Mouse (Mus musculus): Measurements from ENCODE around the gene Kif5a. TPM values are rescaled to one million over a fixed set of nuclear protein-coding genes. Genes with fewer than 3 reads are reported as not detected.

Gene Kif5a
- polyA plus RNA-seq, 1 experiment from 2014 or later: 14.9 TPM

DNA sequence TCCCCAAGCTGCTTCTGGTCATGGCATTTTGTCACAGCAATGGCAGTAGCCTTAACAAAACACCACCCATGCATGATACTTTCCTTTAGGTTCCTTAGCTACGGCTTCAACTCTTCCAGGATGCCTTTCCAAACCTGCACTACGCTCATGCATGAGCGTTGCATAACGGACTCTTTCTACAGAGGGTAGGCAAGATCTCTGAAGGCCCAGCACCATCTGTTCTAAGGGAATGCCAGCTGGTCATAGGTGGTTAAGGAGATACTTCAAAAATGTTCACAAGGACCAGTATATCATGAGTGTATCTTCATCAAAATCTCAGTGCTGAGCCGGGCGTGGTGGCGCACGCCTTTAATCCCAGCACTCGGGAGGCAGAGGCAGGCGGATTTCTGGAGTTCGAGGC, 46.7 kb downstream of the Kif5a start:
- no peaks in the 10 kb centered on the region for H3K9me3 ChIP-seq (replicated peaks)
- H3K4me3 ChIP-seq: no peak overlapping the region
- H3K27ac ChIP-seq (replicated peaks): no peak overlapping the region
- H3K4me1 ChIP-seq: peaks cover 4% of the 10 kb centered on the region; the same call in 1 of the 2 replicates
- no peak for DNase-seq (ENCODE audit: low spot score)
- H3K27me3 ChIP-seq (ENCODE audit: low read depth, poor library complexity, severe bottlenecking): no peaks in the 10 kb centered on the region
- no peaks in the 10 kb centered on the region for H3K36me3 ChIP-seq
- 93% methylated on average over 11 of the region's 11 CpGs for WGBS

DNA sequence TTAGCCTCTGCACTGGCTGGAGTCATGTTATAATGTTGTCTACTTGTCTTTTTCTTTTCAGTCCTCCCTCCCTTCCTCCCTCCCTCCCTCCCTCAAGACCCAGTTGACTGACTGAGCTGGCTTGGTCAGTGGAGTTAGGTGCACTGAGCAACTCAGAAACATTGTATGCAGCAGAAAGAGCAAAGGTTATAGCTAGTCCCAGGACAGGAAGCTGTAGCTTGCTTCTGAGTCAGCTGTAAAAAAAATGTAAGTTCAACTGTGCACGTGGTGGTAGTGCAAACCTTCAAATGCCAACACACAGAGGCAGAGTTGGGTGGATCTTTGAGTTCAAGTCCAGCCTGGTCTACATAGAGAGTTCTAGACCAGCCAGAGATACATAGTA, 48.7 kb downstream of the Kif5a start:
- 67% methylated on average over 1 of the region's 1 CpGs for WGBS
- Histone ChIP-seq H3K36me3 (no peaks in the 10 kb centered on the region), H3K27ac (replicated peaks) (no peak overlapping the region), H3K27me3 (ENCODE audit: low read depth, poor library complexity, severe bottlenecking) (0 out of 2 replicates have a peak, but pooled peaks cover 3% of the 10 kb centered on the region), H3K9me3 (replicated peaks) (no peaks in the 10 kb centered on the region), H3K4me1 (peaks cover 22% of the 10 kb centered on the region), H3K4me3 (no peak overlapping the region)
- no peak for DNase-seq (ENCODE audit: low spot score)

DNA sequence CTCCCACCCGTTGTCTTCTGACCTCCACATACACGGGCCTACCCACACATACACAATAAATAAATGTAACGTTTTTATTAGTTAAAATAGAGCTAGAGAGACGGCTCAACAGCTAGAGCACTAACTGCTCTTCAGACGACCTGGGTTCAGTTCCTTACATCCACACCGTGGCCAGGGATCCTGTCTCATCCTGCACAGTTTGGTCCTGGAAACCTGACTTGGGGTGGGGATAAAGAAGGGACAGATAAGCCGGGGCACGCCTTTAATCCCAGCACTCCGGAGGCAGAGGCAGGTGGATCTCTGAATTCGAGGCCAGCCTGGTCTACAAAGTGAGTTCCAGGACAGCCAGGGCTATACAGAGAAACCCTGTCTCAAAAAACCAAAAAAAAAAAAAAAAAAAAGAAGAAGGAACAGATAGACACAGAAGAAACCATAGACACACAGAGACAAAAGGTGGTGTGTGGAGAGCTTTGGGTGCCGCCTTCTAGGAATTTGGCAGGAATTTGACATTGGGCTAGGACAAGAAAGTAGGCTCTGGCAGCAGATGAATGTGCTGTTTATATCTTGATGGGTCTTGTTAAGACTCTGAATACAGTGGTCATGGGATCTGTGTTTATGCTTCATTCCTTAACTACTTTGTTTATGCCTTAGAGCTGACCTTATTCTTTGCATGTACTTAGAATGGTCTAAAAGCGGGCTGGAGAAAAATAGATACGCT, 49.3 kb downstream of the Kif5a start:
- DNase-seq (ENCODE audit: low spot score): no peak
- Histone ChIP-seq H3K27me3 (ENCODE audit: low read depth, poor library complexity, severe bottlenecking) (0 out of 2 replicates have a peak, but pooled peaks cover 3% of the 10 kb centered on the region), H3K4me3 (no peak overlapping the region), H3K36me3 (no peaks in the 10 kb centered on the region), H3K4me1 (peaks cover 23% of the 10 kb centered on the region), H3K27ac (replicated peaks) (no peak overlapping the region), H3K9me3 (replicated peaks) (no peaks in the 10 kb centered on the region)
- 87% methylated on average over 13 of the region's 13 CpGs for WGBS

- peaks cover 6% of the 10 kb centered on the region for H3K36me3 ChIP-seq
- WGBS: 96% methylated on average over 8 of the region's 8 CpGs
- no peak for DNase-seq (ENCODE audit: low spot score)
These were observed 49.9 kb downstream of the Kif5a start for GRCm38 (mm10) chr10:127213272-127213671.

DNA sequence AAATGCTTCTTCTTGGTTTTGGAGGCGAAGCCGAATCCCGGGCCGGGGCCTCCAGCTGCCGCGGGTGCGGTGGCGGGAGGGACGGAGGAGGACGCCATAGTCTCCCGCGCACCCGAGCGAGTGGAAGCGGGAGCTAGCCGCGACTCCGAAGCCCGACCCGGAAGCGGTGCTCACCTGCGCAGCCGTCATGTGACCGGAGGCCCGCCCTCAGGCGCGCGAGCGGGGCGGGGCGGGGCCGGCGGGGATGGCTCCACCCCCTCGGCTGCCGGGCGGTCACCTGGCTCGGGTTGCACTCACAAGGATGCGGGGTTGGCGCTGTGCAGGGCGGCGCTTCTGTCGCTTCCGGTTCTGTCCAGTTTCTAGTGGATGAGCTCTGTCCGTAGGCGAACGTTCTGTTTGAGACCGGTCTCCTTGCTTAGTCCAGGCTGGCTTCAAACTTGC, 51.7 kb downstream of the Kif5a start, which contains the start of gene Pip4k2c:
Gene Pip4k2c (minus strand): TSS at position 172 of the 441 bp plus-strand sequence.
- Histone ChIP-seq H3K36me3 (peaks cover 24% of the 10 kb centered on the region), H3K9me3 (replicated peaks) (no peaks in the 10 kb centered on the region), H3K4me1 (peaks cover 23% of the 10 kb centered on the region), H3K27ac (replicated peaks) (peak within 1 kb of the TSS; percentile 87), H3K4me3 (peak within 1 kb of the TSS; percentile 96), H3K27me3 (ENCODE audit: low read depth, poor library complexity, severe bottlenecking) (0 out of 2 replicates have a peak, but pooled peaks cover 3% of the 10 kb centered on the region)
- DNase-seq (ENCODE audit: low spot score): peak; percentile 87
- under 1% methylated on average over 47 of the region's 47 CpGs for WGBS

More at GRCm38 (mm10) chr10:127213272-127213671, 49.9 kb downstream of the Kif5a start:
- Histone ChIP-seq H3K27me3 (ENCODE audit: low read depth, poor library complexity, severe bottlenecking) (0 out of 2 replicates have a peak, but pooled peaks cover 3% of the 10 kb centered on the region), H3K9me3 (replicated peaks) (no peaks in the 10 kb centered on the region), H3K4me1 (peaks cover 23% of the 10 kb centered on the region), H3K27ac (replicated peaks) (no peak overlapping the region), H3K4me3 (no peak overlapping the region)

GRCm38 (mm10) chr10:127210961-127211405, 52.2 kb downstream of the Kif5a start:
- peaks cover 29% of the 10 kb centered on the region for H3K36me3 ChIP-seq
- H3K4me3 ChIP-seq: peak overlapping the region; percentile 96
- H3K27ac ChIP-seq (replicated peaks): peak overlapping the region; percentile 87
- peaks cover 23% of the 10 kb centered on the region for H3K4me1 ChIP-seq
- 0 out of 2 replicates have a peak, but pooled peaks cover 3% of the 10 kb centered on the region for H3K27me3 ChIP-seq (ENCODE audit: low read depth, poor library complexity, severe bottlenecking)
- WGBS: under 1% methylated on average over 25 of the region's 25 CpGs
- DNase-seq (ENCODE audit: low spot score): no peak
- H3K9me3 ChIP-seq (replicated peaks): no peaks in the 10 kb centered on the region

- Histone ChIP-seq H3K27ac (replicated peaks) (no peak overlapping the region), H3K4me3 (peak overlapping the region; percentile 96), H3K9me3 (replicated peaks) (no peaks in the 10 kb centered on the region), H3K36me3 (peaks cover 38% of the 10 kb centered on the region), H3K4me1 (peaks cover 23% of the 10 kb centered on the region), H3K27me3 (ENCODE audit: low read depth, poor library complexity, severe bottlenecking) (0 out of 2 replicates have a peak, but pooled peaks cover 3% of the 10 kb centered on the region)
- no peak for DNase-seq (ENCODE audit: low spot score)
- 89% methylated on average over 13 of the region's 13 CpGs for WGBS
These were observed 53.1 kb downstream of the Kif5a start for GRCm38 (mm10) chr10:127209928-127210570.

- 0 out of 2 replicates have a peak, but pooled peaks cover 3% of the 10 kb centered on the region for H3K27me3 ChIP-seq (ENCODE audit: low read depth, poor library complexity, severe bottlenecking)
- H3K4me3 ChIP-seq: no peak overlapping the region
- no peak for DNase-seq (ENCODE audit: low spot score)
- no peak overlapping the region for H3K27ac ChIP-seq (replicated peaks)
- no peaks in the 10 kb centered on the region for H3K9me3 ChIP-seq (replicated peaks)
- 89% methylated on average over 4 of the region's 4 CpGs for WGBS
- H3K36me3 ChIP-seq: peaks cover 48% of the 10 kb centered on the region
- H3K4me1 ChIP-seq: peaks cover 23% of the 10 kb centered on the region
These were observed 54.2 kb downstream of the Kif5a start for GRCm38 (mm10) chr10:127208921-127209320.

- Histone ChIP-seq H3K27ac (replicated peaks) (no peak overlapping the region), H3K9me3 (replicated peaks) (no peaks in the 10 kb centered on the region), H3K36me3 (peaks cover 78% of the 10 kb centered on the region), H3K4me3 (no peak overlapping the region), H3K4me1 (peaks cover 9% of the 10 kb centered on the region), H3K27me3 (ENCODE audit: low read depth, poor library complexity, severe bottlenecking) (0 out of 2 replicates have a peak, but pooled peaks cover 3% of the 10 kb centered on the region)
- WGBS: 88% methylated on average over 10 of the region's 10 CpGs
- DNase-seq (ENCODE audit: low spot score): no peak
These were observed 57.8 kb downstream of the Kif5a start for GRCm38 (mm10) chr10:127205373-127205772.

DNA sequence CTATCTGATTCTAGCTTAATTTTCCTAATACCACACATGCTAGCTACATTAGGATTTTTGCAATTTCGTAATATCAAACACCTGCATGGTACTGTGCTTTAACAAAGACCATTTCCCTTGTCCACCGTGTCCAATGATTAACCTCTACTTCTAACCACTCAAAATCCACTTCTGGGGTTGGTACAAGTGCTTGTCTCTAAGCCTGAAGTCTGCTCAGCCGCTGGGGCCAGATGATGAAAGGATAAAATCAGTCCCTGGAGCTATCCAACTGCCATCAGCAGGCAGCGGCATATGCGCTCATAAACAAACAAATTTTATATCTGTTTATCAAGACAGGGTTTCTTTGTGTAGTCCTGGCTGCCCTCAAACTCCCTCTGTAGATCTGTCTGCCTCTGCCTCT, 58.6 kb downstream of the Kif5a start:
- no peak overlapping the region; the same call in 1 of the 2 replicates for H3K27ac ChIP-seq (replicated peaks)
- H3K4me1 ChIP-seq: peaks cover 3% of the 10 kb centered on the region; the same call in 1 of the 2 replicates
- no peak for DNase-seq (ENCODE audit: low spot score)
- H3K36me3 ChIP-seq: peaks cover 86% of the 10 kb centered on the region
- H3K27me3 ChIP-seq (ENCODE audit: low read depth, poor library complexity, severe bottlenecking): no peaks in the 10 kb centered on the region
- 86% methylated on average over 5 of the region's 5 CpGs for WGBS
- H3K4me3 ChIP-seq: no peak overlapping the region
- no peaks in the 10 kb centered on the region for H3K9me3 ChIP-seq (replicated peaks)

DNA sequence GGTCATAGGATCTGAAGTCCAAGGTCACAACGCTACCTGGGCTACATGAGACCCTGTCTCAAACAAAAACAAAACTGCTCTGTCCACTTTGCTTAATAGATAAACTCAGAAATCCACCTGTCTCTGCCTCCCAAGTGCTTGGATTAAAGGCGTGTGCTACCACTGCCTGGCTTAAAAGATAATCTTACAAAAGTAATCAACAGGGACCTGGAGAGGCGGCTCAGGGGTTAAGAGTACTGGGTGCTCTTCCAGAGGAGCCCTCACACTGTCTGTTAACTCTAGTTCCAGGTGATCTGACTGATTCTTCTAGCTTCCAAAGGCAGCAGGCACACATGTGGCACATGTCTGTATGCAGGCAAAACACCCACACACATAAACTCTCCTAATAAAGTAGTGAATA, 60.0 kb downstream of the Kif5a start:
- Histone ChIP-seq H3K27ac (replicated peaks) (no peak overlapping the region), H3K27me3 (ENCODE audit: low read depth, poor library complexity, severe bottlenecking) (no peaks in the 10 kb centered on the region), H3K36me3 (peaks cover 94% of the 10 kb centered on the region), H3K4me3 (no peak overlapping the region), H3K9me3 (replicated peaks) (no peaks in the 10 kb centered on the region), H3K4me1 (0 out of 2 replicates have a peak, but pooled peaks cover under 1% of the 10 kb centered on the region)
- DNase-seq (ENCODE audit: low spot score): no peak
- 84% methylated on average over 3 of the region's 3 CpGs for WGBS

DNA sequence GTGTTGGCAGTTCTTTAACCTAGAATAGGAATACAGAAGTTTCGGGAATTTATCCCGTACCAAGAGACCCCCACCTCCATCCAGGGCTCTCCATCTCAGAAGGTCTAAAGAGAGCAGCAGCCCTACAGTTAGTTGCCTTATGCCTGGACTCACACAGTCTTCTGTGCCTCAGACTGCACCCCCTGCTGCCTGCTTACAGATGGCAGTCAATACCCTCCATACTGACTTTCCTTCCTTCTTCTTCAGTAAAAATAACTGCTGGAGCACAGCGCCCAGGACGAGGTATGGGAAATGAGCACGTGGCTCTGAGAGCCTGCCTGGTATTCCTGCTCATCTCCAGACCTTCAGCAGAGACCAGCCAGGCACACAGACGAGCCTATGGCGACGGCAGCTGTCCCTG, 62.9 kb downstream of the Kif5a start:
- no peak overlapping the region for H3K27ac ChIP-seq (replicated peaks)
- H3K4me3 ChIP-seq: no peak overlapping the region
- no peak for DNase-seq (ENCODE audit: low spot score)
- H3K27me3 ChIP-seq (ENCODE audit: low read depth, poor library complexity, severe bottlenecking): no peaks in the 10 kb centered on the region
- 86% methylated on average over 8 of the region's 8 CpGs for WGBS
- peaks cover 26% of the 10 kb centered on the region for H3K4me1 ChIP-seq
- H3K36me3 ChIP-seq: peaks cover 77% of the 10 kb centered on the region
- no peaks in the 10 kb centered on the region for H3K9me3 ChIP-seq (replicated peaks)

DNA sequence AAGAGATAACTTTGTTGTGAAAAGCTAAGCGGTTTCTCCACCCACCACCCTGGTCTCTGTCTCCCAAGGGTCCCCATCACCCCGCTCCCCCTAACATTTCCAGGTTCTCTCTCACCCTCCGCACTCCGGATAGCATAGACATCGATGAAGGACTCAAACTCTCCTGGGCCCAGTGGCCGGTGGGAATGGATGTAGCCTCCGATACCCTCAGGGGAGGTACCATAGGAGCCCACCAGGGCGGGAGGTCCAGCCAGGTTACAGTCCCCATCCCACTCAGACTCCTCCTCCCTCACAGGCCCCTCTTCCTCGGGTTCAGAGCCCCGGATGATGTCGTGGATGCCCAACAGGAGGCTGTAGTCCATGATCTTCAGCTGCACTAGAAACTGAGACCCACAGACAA, 63.7 kb downstream of the Kif5a start:
- Histone ChIP-seq H3K27me3 (ENCODE audit: low read depth, poor library complexity, severe bottlenecking) (no peaks in the 10 kb centered on the region), H3K4me1 (peaks cover 34% of the 10 kb centered on the region), H3K36me3 (peaks cover 68% of the 10 kb centered on the region), H3K4me3 (no peak overlapping the region), H3K9me3 (replicated peaks) (no peaks in the 10 kb centered on the region), H3K27ac (replicated peaks) (no peak overlapping the region)
- DNase-seq (ENCODE audit: low spot score): no peak
- WGBS: 88% methylated on average over 11 of the region's 11 CpGs
